Mouse (Mus musculus) left cerebral cortex, adult 18-20 months (tissue): ENCODE results near the gene Vps13d. TPM values are rescaled to one million over a fixed set of nuclear protein-coding genes. Genes with fewer than 3 reads are reported as not detected.
"Not testable (repeated sequence)": the region's sequence is repeated elsewhere in the genome, so short reads cannot be mapped to it uniquely, and the experiment has no call there.

Experiments used
- DNase-seq, 2 experiments: peaks; one replicate each; pipeline ENCODE4 v3.0.0; 2021 to 2022; ENCODE audit warnings: low spot score in 2 of 2, mixed read lengths in 1 of 2
- total RNA-seq, 2 experiments: library from RNA; stranded (reverse); gene quantifications; 2 replicates each; pipeline ENCODE4 v1.2.3; 2021

Vps13d gene
- total RNA-seq, 2 experiments from 2014 or later = 52.0 to 59.4 TPM

GRCm38 (mm10) chr4:145213999-145214785 is 19.4 kb upstream of the Vps13d start:
- DNase-seq = peak; percentile 87 to 91

- no peak for DNase-seq
Measured at GRCm38 (mm10) chr4:145211076-145211475, 16.3 kb upstream of the Vps13d start.

DNA sequence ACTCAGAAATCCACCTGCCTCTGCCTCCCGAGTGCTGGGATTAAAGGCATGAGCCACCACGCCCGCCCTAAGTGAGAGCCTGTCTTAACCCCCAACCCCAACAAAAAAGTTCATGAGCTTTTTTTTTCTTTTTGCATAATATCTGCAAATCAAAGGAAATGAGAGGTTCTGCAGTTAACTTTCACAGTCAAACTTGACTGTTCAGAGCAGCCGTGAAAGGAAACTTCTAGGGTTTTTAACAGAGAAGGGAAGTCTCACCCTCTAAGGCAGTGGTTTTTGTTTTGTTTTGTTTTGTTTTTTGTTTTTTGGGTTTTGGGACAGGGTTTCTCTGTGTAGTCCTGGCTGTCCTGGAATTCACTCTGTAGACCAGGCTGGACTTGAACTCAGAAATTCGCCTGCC is 15.8 kb upstream of the Vps13d start:
- no peak for DNase-seq

DNA sequence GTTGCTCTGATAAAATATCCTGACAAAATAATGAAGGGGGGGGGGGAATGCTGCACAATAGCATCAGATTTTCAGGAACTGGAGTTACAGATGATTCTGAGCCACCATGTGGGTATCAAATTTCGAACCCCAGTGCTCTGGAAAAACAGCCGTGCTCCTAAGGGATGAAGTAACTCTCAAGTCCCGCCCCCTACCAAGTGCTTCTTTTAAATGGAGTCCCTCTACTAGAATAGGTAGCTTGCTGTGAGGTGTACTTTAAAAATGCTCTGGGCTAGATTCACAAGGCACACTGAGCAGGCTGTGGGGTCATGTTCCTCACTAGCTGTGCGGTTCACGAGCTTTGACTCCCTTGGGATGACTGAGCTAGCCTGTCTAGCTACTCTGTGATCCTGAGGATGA is 14.9 kb upstream of the Vps13d start:
- DNase-seq = no peak

GRCm38 (mm10) chr4:145209076-145209689 is 14.4 kb upstream of the Vps13d start:
- DNase-seq = no peak

DNA sequence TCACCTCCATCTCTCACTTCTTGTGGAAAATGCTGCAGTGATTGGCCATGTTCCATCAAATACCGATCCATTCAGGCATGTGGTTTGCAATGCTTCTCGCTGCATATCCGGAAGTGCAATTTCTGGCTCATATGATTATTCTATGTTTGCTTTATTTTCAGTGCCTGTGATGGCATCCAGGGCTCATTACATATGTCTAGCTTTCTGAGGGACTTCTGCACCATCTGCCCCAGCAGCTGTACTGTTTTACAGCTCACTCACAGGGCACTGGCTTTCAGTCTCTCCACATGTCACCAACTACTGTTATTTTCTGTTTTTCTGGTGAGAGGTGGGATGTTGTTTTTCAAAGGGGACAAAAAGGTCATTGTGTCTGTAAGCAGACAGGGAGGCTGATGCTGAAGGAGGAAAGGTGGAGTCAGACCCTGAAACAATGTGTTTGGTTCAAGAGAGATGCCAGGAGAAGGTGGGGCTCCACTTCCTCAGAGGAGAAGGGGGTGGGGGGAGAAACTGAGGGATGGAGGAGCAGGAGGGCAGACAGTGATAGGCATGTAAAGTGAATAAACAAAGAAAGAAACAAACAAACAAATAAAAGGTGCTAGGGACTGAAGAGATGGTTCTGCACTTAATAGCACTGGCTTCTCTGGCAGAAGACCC is 13.0 kb upstream of the Vps13d start:
- peak in 1 of 2 experiments; percentile 36 for DNase-seq

DNA sequence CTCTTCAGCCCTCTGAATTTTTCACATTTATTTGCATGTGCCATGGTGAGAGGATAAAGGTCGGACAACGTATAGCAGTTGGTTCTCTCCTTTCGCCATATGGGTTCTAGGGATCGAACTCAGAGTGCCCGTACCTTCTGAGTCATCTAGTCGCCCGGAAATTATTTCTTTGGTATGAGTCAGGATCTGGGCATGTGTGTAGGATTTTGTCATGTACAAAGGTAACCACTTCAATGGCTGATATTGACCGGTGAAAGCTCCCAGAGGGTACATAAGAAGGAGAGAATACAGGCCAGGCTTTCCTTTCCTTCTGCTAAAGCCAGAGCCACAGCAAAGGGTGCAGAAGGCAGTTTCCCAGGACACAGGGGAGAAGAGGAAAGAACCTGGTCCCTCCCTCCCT is 10.0 kb upstream of the Vps13d start:
- no peak for DNase-seq

DNA sequence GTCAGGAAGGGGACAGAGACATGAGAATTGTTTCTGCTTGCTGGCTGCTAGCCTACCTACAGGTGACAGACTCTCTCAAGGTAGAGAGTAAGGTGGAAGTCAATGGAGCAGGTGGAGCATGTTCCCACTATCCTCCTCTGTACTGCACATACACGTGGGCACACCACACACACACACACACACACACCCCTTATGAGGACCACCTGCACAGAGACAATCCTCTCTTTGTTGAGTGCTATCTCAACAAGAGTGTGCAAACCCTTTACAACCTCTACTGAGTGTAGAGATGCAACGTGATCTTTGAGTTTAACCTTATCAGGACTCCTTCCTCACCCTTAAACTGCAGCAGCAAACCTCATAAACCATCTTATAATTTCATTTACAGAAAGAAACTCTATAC is 8.5 kb upstream of the Vps13d start:
- no peak for DNase-seq

DNA sequence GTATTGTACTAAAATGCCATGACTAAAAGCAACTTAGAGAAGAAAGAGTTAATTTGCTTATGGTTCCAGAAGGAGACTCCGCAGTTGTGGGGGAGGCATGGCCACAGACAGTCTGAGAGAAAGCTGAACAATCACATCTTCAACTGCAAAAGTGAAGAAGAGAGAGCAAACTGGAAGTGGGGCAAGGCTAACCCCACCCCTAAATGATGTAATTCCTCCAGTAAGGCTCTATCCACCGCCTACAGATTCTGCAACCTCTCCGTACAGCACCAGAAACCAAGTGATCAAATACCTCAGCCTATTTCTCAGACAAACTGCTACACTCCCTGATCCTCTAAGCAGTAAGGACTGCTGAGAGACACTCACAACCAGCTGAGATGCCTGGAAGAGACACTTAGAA is 6.6 kb upstream of the Vps13d start:
- no peak for DNase-seq

DNA sequence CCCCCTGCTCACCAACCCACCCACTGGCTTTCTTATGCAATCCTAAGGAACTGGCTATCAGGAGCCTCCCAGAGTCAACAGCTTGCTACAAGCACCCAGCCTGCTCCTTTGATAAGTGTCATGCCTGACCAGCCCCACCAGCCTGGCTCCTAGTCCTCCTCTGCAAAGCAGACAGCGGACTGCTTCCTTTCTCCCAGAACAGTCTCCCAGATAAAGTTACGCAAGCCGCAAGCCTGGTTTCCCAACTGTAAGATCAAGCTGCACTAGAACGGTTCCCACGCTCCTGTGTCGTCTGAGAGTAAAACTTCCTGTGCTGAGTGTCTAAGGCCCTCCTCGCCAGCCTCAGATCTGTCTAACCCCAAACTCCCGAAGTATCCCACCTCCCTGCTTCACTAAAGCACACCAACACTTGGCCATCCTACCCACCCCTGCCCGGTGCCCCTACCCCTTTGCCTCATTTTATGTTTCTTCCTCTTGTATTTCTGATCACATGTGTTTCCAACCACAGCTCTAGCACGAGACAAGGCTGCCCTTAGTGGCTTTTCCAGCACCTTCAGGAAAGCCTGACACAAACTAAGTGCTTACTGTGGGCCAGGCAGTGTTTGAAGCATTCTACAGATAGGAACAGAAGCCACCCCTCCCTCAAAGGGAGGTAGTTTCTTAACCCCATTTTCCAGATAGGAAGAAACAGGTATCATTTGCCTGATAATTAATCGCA is 5.3 kb upstream of the Vps13d start:
- peak; percentile 20 to 43 for DNase-seq

GRCm38 (mm10) chr4:145196586-145196985 is 1.8 kb upstream of the Vps13d start:
- no peak for DNase-seq

- no peak for DNase-seq
Measured at GRCm38 (mm10) chr4:145195172-145195571, 367 bp upstream of the Vps13d start.

- DNase-seq = no peak
Measured at GRCm38 (mm10) chr4:145193991-145194511, 754 bp downstream of the Vps13d start.

DNA sequence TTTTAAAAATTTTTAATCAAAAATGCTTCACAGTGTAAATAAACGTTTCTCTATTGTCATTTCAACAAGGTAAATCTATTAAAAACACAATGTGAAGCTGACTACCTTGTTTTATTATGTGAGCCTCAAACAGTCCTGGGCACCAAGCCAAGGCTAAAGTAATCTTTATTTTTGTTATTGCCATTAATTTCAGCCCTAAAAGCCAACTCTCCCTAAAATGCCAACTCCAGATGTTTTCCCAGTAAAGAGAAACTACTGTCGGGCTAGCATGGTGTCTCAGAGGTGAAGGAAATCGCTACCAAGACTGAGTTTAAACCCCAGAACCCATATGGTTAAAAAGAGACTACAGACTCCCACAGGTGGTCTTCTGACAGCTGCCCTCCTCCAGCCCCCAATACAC is 1.4 kb downstream of the Vps13d start:
- DNase-seq = no peak

- no peak for DNase-seq
Measured at GRCm38 (mm10) chr4:145192686-145193085, 2.1 kb downstream of the Vps13d start.

- no peak for DNase-seq
Measured at GRCm38 (mm10) chr4:145188561-145188960, 6.2 kb downstream of the Vps13d start.

GRCm38 (mm10) chr4:145187619-145188018 is 7.2 kb downstream of the Vps13d start:
- DNase-seq = no peak

GRCm38 (mm10) chr4:145178918-145179549 is 15.8 kb downstream of the Vps13d start:
- DNase-seq = no peak

GRCm38 (mm10) chr4:145165542-145165941 is 29.3 kb downstream of the Vps13d start:
- DNase-seq = not testable (repeated sequence)

GRCm38 (mm10) chr4:145164111-145164510 is 30.7 kb downstream of the Vps13d start:
- no peak for DNase-seq

- DNase-seq = no peak
Measured at GRCm38 (mm10) chr4:145161243-145161642, 33.6 kb downstream of the Vps13d start.
